Mouse (Mus musculus) bone marrow macrophage, adult 2 months (primary cell): ENCODE measurements around the gene Nup214.

Experiments used
- CTCF ChIP-seq: IDR thresholded peaks from 2 replicates; pipeline ENCODE4 v1.5.1; 2012; ENCODE audit warnings: low read depth, mild to moderate bottlenecking, low read length, moderate library complexity
- POLR2A ChIP-seq: IDR thresholded peaks from 2 replicates; pipeline ENCODE4 v1.6.1; 2012; ENCODE audit warnings: mild to moderate bottlenecking, low read depth, low read length, borderline replicate concordance

DNA sequence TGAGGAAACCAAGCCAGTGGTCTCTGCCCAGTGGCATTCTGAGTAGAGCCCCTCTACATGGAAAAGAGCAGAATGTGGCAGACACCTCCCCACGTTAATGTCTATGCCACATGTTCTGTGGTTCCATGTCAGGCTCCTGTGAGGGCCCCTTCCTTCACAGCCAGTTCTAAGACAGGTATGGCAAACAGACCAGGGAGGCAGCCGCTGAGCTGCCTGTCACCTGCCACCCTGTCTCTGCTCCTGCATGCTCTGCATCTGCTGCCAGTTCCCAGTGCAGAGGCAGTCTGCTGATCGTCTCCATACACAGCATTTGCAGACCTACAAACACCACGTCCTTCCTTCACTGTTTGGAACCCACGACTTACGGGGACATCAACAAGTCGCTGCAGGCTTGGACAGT, 78.2 kb downstream of the Nup214 start:
- TF ChIP-seq CTCF (no peak), POLR2A (no peak)
